Mouse (Mus musculus) embryonic facial prominence, embryonic 15.5 days (tissue): ENCODE measurements around the gene Ppp1r3c. TPM values are rescaled to one million over a fixed set of nuclear protein-coding genes. Genes with fewer than 3 reads are reported as not detected.

Experiments
- ATAC-seq: fragments of 200-750 bp; cut with Nextera tagmentation; 2 replicates; pipeline ENCODE4 v1.8.0; 2017; ENCODE audit warnings: low read depth, moderate TSS enrichment; ENCODE audit not compliant: insufficient number of reproducible peaks, low FRiP score, low TSS enrichment
- H3K27ac ChIP-seq: fragments of 300-500 bp; sonication (generic); replicated peaks from 2 replicates; pipeline ENCODE4 v1.5.1; 2015; ENCODE audit warnings: mild to moderate bottlenecking, inconsistent platforms
- H3K27me3 ChIP-seq: fragments of 300-500 bp; sonication (generic); 2 replicates; pipeline ENCODE4 v1.6.1; 2015; ENCODE audit warnings: inconsistent platforms
- H3K36me3 ChIP-seq: fragments of 300-500 bp; sonication (generic); 2 replicates; pipeline ENCODE4 v1.6.1; 2015; ENCODE audit warnings: mild to moderate bottlenecking, inconsistent platforms
- H3K4me1 ChIP-seq: fragments of 300-500 bp; sonication (generic); 2 replicates; pipeline ENCODE4 v1.6.1; 2015; ENCODE audit warnings: inconsistent platforms
- H3K4me2 ChIP-seq: fragments of 300-500 bp; sonication (generic); replicated peaks from 2 replicates; pipeline ENCODE4 v1.6.1; 2015; ENCODE audit warnings: mild to moderate bottlenecking, inconsistent platforms
- H3K4me3 ChIP-seq: fragments of 300-500 bp; sonication (generic); replicated peaks from 2 replicates; pipeline ENCODE4 v1.5.1; 2015; ENCODE audit warnings: mild to moderate bottlenecking, inconsistent platforms
- H3K9ac ChIP-seq: fragments of 300-500 bp; sonication (generic); 2 replicates; pipeline ENCODE4 v1.6.1; 2015; ENCODE audit warnings: inconsistent platforms
- H3K9me3 ChIP-seq: fragments of 300-500 bp; sonication (generic); replicated peaks from 2 replicates; pipeline ENCODE4 v1.6.1; 2016; ENCODE audit warnings: inconsistent platforms
- WGBS: fragments of 180-500 bp; shearing (Covaris S2); methylation state at CpG from one replicate; pipeline ENCODE4 v1.1.7; 2015; 5-methylcytosine and 5-hydroxymethylcytosine counted together
- polyA plus RNA-seq: library from polyadenylated mRNA; unstranded; fragments of >200 nt; fragmentation: Nextera tagmentation; extraction: Ambion mirVana; gene quantifications from 2 replicates; pipeline ENCODE4 v1.2.1, GENCODE M21; 2015

Gene Ppp1r3c
- polyA plus RNA-seq: 16.6 TPM in 2 replicates

- peak; percentile 98 for ATAC-seq
- peak within 1 kb of the TSS; percentile 37 for H3K9ac ChIP-seq
- H3K4me1 ChIP-seq: peaks cover 23% of the 10 kb centered on the region
- peak within 1 kb of the TSS; percentile 61 for H3K4me3 ChIP-seq
- H3K27ac ChIP-seq: peak within 1 kb of the TSS; percentile 88
- peak within 1 kb of the TSS; percentile 67 for H3K4me2 ChIP-seq
- under 1% methylated on average over 33 of the region's 33 CpGs for WGBS
- H3K27me3 ChIP-seq: no peaks in the 10 kb centered on the region
- H3K9me3 ChIP-seq: no peaks in the 10 kb centered on the region; the same call in 1 of the 2 replicates
- peaks cover 14% of the 10 kb centered on the region for H3K36me3 ChIP-seq
Observed at GRCm38 (mm10) chr19:36736537-36736936, at the start of gene Ppp1r3c. Gene Ppp1r3c, minus strand, starts transcription at chr19:36736653.

GRCm38 (mm10) chr19:36783179-36783578, 46.7 kb upstream of the Ppp1r3c start:
- no peak overlapping the region for H3K27ac ChIP-seq
- H3K4me1 ChIP-seq: no peaks in the 10 kb centered on the region
- no peaks in the 10 kb centered on the region for H3K36me3 ChIP-seq
- no peaks in the 10 kb centered on the region for H3K9me3 ChIP-seq
- H3K4me3 ChIP-seq: no peak overlapping the region
- peak; percentile 57; the same call in 1 of the 2 replicates for ATAC-seq
- H3K4me2 ChIP-seq: no peak overlapping the region
- H3K9ac ChIP-seq: no peak overlapping the region
- 73% methylated on average over 6 of the region's 6 CpGs for WGBS
- H3K27me3 ChIP-seq: no peaks in the 10 kb centered on the region

- Histone ChIP-seq H3K9me3 (no peaks in the 10 kb centered on the region), H3K4me2 (no peak overlapping the region), H3K9ac (no peak overlapping the region), H3K27me3 (no peaks in the 10 kb centered on the region), H3K4me1 (no peaks in the 10 kb centered on the region), H3K27ac (no peak overlapping the region), H3K36me3 (no peaks in the 10 kb centered on the region), H3K4me3 (no peak overlapping the region)
- 78% methylated on average over 3 of the region's 3 CpGs for WGBS
- no peak for ATAC-seq
Observed at GRCm38 (mm10) chr19:36782591-36782990, 46.1 kb upstream of the Ppp1r3c start.

DNA sequence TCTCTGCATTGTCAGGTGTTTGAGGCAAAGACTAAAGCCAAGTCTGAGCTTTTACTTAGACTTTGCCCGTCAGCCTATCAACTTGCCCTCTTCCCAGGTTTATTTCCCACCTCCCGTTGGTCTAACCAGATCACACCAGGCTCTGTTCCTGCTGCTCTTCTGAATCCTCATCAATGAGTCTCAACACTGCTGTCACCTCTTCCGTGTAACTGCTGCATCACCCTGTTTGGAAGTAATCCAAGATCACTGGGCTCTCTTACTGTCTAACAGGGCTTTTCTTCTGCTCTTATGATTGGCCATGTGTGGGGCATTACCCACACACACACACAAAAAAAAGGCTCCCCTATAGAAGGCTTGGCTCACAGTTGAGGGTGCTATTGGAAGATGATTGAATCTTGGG, 45.5 kb upstream of the Ppp1r3c start:
- WGBS: 78% methylated on average over 3 of the region's 3 CpGs
- no peaks in the 10 kb centered on the region for H3K4me1 ChIP-seq
- no peaks in the 10 kb centered on the region for H3K36me3 ChIP-seq
- no peak for ATAC-seq
- H3K4me3 ChIP-seq: no peak overlapping the region
- no peak overlapping the region for H3K27ac ChIP-seq
- H3K27me3 ChIP-seq: no peaks in the 10 kb centered on the region
- no peak overlapping the region for H3K9ac ChIP-seq
- H3K9me3 ChIP-seq: no peaks in the 10 kb centered on the region
- H3K4me2 ChIP-seq: no peak overlapping the region

DNA sequence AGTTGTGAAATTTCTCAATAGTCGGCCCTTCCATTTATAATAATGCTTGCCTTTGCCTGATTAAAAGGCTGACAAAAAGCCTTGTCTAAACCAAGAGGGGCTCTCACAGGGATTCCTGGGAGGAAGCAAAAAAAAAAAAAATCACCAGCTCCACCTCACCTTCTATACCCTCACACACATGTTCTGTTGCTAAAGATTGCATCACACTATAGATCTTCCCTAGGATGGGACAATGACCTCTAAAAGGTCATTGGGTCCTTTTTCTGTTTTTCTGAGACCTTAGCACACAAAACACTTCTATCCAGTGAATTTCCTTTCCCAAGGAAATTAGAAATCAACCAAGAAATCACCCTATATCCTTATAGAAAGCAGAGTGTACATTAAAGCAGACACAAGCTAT, 43.9 kb upstream of the Ppp1r3c start:
- Histone ChIP-seq H3K4me1 (no peaks in the 10 kb centered on the region), H3K4me2 (no peak overlapping the region), H3K27ac (no peak overlapping the region), H3K4me3 (no peak overlapping the region), H3K36me3 (no peaks in the 10 kb centered on the region), H3K9ac (no peak overlapping the region), H3K27me3 (no peaks in the 10 kb centered on the region), H3K9me3 (no peaks in the 10 kb centered on the region)
- ATAC-seq: no peak
- 71% methylated on average over 1 of the region's 1 CpGs for WGBS

DNA sequence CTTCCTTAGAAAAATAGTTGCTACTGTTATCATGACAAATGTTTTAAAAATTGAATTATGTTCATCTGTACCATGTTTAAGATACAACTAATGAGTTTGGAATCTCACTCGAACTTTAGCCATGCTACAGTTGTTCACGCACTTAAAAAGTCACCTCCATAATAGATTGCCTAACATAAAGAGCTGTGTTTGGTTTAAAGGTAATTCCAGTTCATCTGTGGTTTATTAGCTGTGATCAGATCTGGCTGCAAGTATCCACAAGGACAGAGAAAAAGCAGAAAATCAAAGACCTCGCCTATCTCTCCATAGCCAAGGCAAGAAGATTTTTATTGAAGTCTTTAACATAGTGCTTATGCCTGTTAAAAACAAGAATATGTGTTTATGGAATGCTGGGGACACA, 43.3 kb upstream of the Ppp1r3c start:
- Histone ChIP-seq H3K4me1 (no peaks in the 10 kb centered on the region), H3K4me2 (no peak overlapping the region), H3K27ac (no peak overlapping the region), H3K27me3 (no peaks in the 10 kb centered on the region), H3K4me3 (no peak overlapping the region), H3K9ac (no peak overlapping the region), H3K36me3 (no peaks in the 10 kb centered on the region), H3K9me3 (no peaks in the 10 kb centered on the region)
- no peak for ATAC-seq
- WGBS: 72% methylated on average over 3 of the region's 3 CpGs

GRCm38 (mm10) chr19:36775531-36775930, 39.1 kb upstream of the Ppp1r3c start:
- no peak for ATAC-seq
- H3K27me3 ChIP-seq: no peaks in the 10 kb centered on the region
- no peak overlapping the region for H3K27ac ChIP-seq
- H3K4me3 ChIP-seq: no peak overlapping the region
- no peaks in the 10 kb centered on the region for H3K4me1 ChIP-seq
- no peak overlapping the region for H3K4me2 ChIP-seq
- no peaks in the 10 kb centered on the region for H3K9me3 ChIP-seq
- H3K36me3 ChIP-seq: no peaks in the 10 kb centered on the region
- WGBS: 90% methylated on average over 8 of the region's 8 CpGs
- no peak overlapping the region for H3K9ac ChIP-seq

DNA sequence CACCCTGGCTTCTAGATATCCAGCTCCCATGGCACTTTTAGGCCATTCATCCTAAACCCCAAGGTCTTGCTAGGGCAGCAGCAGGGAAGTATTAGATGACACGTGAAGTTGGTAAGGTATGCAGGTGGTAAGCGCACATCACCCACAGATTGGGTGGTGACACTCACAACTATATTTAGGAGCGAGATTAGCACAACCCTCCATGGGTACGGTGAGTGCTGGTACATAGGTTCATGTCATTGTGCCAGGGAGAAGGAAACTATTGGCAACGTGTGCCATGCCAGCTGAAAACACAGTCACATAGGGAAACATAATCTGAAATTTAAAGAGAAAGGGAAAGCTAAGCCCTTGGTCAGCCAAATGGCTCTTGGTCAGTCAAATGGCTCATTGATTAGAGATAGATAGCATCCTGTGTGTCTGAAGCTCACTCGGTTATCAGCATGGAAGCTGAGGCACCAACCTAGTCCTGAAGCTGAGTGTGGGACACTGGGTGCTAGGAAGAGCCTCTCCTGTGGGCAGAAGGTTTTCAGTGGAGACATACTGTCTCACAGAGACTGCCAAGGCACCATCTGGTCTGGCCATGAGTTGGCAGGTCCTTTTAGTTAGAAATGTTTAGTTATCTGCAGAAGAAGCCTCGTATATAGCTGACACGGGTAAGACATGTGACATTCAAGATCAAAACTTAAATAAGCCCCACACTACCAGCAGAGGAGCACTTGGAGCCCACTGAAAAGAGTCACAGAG, 37.4 kb upstream of the Ppp1r3c start:
- Histone ChIP-seq H3K4me3 (no peak overlapping the region), H3K9ac (no peak overlapping the region), H3K27ac (no peak overlapping the region), H3K27me3 (no peaks in the 10 kb centered on the region), H3K4me2 (no peak overlapping the region), H3K36me3 (no peaks in the 10 kb centered on the region), H3K9me3 (no peaks in the 10 kb centered on the region), H3K4me1 (no peaks in the 10 kb centered on the region)
- 81% methylated on average over 8 of the region's 8 CpGs for WGBS
- no peak for ATAC-seq

- H3K4me2 ChIP-seq: no peak overlapping the region
- H3K4me1 ChIP-seq: no peaks in the 10 kb centered on the region
- no peak overlapping the region for H3K4me3 ChIP-seq
- no peaks in the 10 kb centered on the region for H3K9me3 ChIP-seq
- no peaks in the 10 kb centered on the region for H3K36me3 ChIP-seq
- H3K27me3 ChIP-seq: no peaks in the 10 kb centered on the region
- H3K9ac ChIP-seq: no peak overlapping the region
- H3K27ac ChIP-seq: no peak overlapping the region
- ATAC-seq: no peak
- 75% methylated on average over 8 of the region's 8 CpGs for WGBS
Observed at GRCm38 (mm10) chr19:36768084-36768483, 31.6 kb upstream of the Ppp1r3c start.

DNA sequence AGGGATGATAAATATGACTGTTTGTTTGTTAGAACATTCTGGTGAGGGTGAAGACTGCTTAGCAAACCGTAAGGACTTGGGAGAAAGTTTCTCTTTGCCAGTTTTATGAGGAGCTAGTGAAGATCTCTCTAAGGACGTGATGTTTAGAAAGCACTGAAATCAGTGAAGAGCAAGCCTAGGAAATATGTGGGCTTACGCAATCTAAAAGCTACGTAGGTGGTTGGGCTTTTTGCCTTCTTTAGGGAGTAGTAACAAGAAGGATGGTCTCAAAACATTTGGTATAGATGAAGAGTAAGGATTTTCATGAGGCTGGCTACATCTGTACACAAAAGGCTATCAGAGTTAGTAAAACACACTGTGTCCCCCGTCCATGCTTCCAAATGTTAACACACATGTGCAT, 28.0 kb upstream of the Ppp1r3c start:
- H3K4me2 ChIP-seq: no peak overlapping the region
- no peak for ATAC-seq
- H3K9me3 ChIP-seq: no peaks in the 10 kb centered on the region
- H3K36me3 ChIP-seq: no peaks in the 10 kb centered on the region
- H3K9ac ChIP-seq: no peak overlapping the region
- no peaks in the 10 kb centered on the region for H3K4me1 ChIP-seq
- 82% methylated on average over 5 of the region's 5 CpGs for WGBS
- no peaks in the 10 kb centered on the region for H3K27me3 ChIP-seq
- no peak overlapping the region for H3K27ac ChIP-seq
- no peak overlapping the region for H3K4me3 ChIP-seq

- H3K27me3 ChIP-seq: no peaks in the 10 kb centered on the region
- H3K4me3 ChIP-seq: no peak overlapping the region
- H3K36me3 ChIP-seq: no peaks in the 10 kb centered on the region
- H3K4me2 ChIP-seq: no peak overlapping the region
- H3K9ac ChIP-seq: no peak overlapping the region
- ATAC-seq: no peak
- no peaks in the 10 kb centered on the region for H3K9me3 ChIP-seq
- no peaks in the 10 kb centered on the region for H3K4me1 ChIP-seq
- H3K27ac ChIP-seq: no peak overlapping the region
Observed at GRCm38 (mm10) chr19:36748996-36749395, 12.5 kb upstream of the Ppp1r3c start.

- Histone ChIP-seq H3K27ac (no peak overlapping the region), H3K36me3 (no peaks in the 10 kb centered on the region), H3K27me3 (no peaks in the 10 kb centered on the region), H3K4me1 (peaks cover 7% of the 10 kb centered on the region), H3K9me3 (no peaks in the 10 kb centered on the region; the same call in 1 of the 2 replicates), H3K9ac (no peak overlapping the region), H3K4me3 (no peak overlapping the region), H3K4me2 (no peak overlapping the region)
- no peak for ATAC-seq
Observed at GRCm38 (mm10) chr19:36742331-36742730, 5.9 kb upstream of the Ppp1r3c start.
